Mouse (Mus musculus) myocyte (in vitro differentiated cells): Measurements from ENCODE around the gene Tas2r126.

ENCODE experiments used
- CEBPB ChIP-seq: IDR thresholded peaks from 2 replicates; pipeline ENCODE4 v1.6.1; 2011; ENCODE audit warnings: mild to moderate bottlenecking, moderate library complexity; ENCODE audit not compliant: poor library complexity, insufficient read depth, severe bottlenecking
- E2F4 ChIP-seq: IDR thresholded peaks from one replicate; pipeline ENCODE4 v1.6.1; 2011; ENCODE audit warnings: mild to moderate bottlenecking, control low read depth, moderate library complexity; ENCODE audit not compliant: insufficient read depth
- MAX ChIP-seq: IDR thresholded peaks from one replicate; pipeline ENCODE4 v1.6.1; 2011; ENCODE audit warnings: low read depth, mild to moderate bottlenecking, control low read depth
- MYOG ChIP-seq, 3 experiments: IDR thresholded peaks; one replicate each; pipeline ENCODE4 v1.6.1; 2011; ENCODE audit warnings: control low read depth in 2 of 3, low read depth in 2 of 3, mild to moderate bottlenecking in 2 of 3; ENCODE audit not compliant: insufficient read length in 2 of 3, control insufficient read depth in 1 of 3, insufficient read depth in 1 of 3
- POLR2A ChIP-seq: IDR thresholded peaks from one replicate; pipeline ENCODE4 v1.6.1; 2011; ENCODE audit warnings: low read depth, mild to moderate bottlenecking, control low read depth, moderate library complexity; ENCODE audit not compliant: insufficient read length
- POLR2AphosphoS2 ChIP-seq: IDR thresholded peaks from one replicate; pipeline ENCODE4 v1.6.1; 2011; ENCODE audit warnings: low read depth, control low read depth; ENCODE audit not compliant: insufficient read length
- SRF ChIP-seq: IDR thresholded peaks from one replicate; pipeline ENCODE4 v1.6.1; 2011; ENCODE audit warnings: low read depth; ENCODE audit not compliant: control insufficient read depth, insufficient read length
- TCF12 ChIP-seq: IDR thresholded peaks from one replicate; pipeline ENCODE4 v1.6.1; 2011; ENCODE audit warnings: mild to moderate bottlenecking, control low read depth; ENCODE audit not compliant: poor library complexity, insufficient read depth, severe bottlenecking
- USF1 ChIP-seq: IDR thresholded peaks from one replicate; pipeline ENCODE4 v1.6.1; 2011; ENCODE audit warnings: low read depth, mild to moderate bottlenecking, control low read depth, moderate library complexity

DNA sequence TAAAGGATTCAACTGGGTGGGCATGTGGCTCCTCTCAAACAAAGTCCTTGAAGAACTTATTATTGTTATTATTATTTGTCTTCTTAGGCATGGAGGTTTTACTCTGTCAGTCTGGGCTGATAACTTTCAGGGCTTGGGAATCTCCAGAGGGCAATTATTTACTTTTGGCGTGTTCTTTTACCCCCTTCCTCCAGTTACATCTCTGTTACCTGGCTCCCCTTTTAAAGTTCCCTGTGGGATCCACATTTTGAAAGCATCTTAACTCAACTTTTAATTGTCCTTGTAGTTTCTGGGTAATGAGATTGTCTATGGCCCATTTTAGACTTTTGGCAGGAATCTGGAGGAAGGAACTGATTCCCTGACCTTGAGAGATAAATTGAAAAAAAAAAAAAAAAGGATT lies 41.9 kb downstream of the Tas2r126 start, which contains the start of gene Olfr457:
- TF ChIP-seq MYOG (IDR thresholded peaks at IDR 0.05; ENCODE audit: control insufficient read depth in 1 of 3, insufficient read depth in 1 of 3, insufficient read length in 2 of 3, low read depth in 2 of 3) (no peak), POLR2A (no peak), POLR2AphosphoS2 (no peak), CEBPB (no peak), SRF (no peak), USF1 (no peak), MAX (no peak), TCF12 (no peak), E2F4 (no peak)
